Mouse (Mus musculus): ENCODE measurements around the gene Srarp.
A peak's percentile ranks its signal among the peaks of the same experiment; 100 is the strongest.

The Srarp gene

GRCm38 (mm10) chr4:141435974-141436373 lies at the start of gene Srarp:
Srarp (minus strand) TSS chr4:141436105.
- no peak for DNase-seq (ENCODE audit: low read depth, low spot score)

GRCm38 (mm10) chr4:141484071-141484470 lies 48.2 kb upstream of the Srarp start:
- DNase-seq (ENCODE audit: low read depth, low spot score) = no peak

- DNase-seq (ENCODE audit: low read depth, low spot score) = no peak
These were observed 43.5 kb upstream of the Srarp start for GRCm38 (mm10) chr4:141479411-141479810.

GRCm38 (mm10) chr4:141478794-141479193 lies 42.9 kb upstream of the Srarp start:
- no peak for DNase-seq (ENCODE audit: low read depth, low spot score)

- no peak for DNase-seq (ENCODE audit: low read depth, low spot score)
These were observed 42.3 kb upstream of the Srarp start for GRCm38 (mm10) chr4:141478225-141478624.

- DNase-seq (ENCODE audit: low read depth, low spot score) = peak; percentile 76
These were observed 41.8 kb upstream of the Srarp start for GRCm38 (mm10) chr4:141477681-141478102.

GRCm38 (mm10) chr4:141474431-141474830 lies 38.5 kb upstream of the Srarp start:
- DNase-seq (ENCODE audit: low read depth, low spot score) = no peak

- DNase-seq (ENCODE audit: low read depth, low spot score) = no peak
These were observed 36.9 kb upstream of the Srarp start for GRCm38 (mm10) chr4:141472641-141473321.

GRCm38 (mm10) chr4:141471491-141471890 lies 35.6 kb upstream of the Srarp start:
- DNase-seq (ENCODE audit: low read depth, low spot score) = no peak

GRCm38 (mm10) chr4:141469343-141469742 lies 33.4 kb upstream of the Srarp start:
- no peak for DNase-seq (ENCODE audit: low read depth, low spot score)

- no peak for DNase-seq (ENCODE audit: low read depth, low spot score)
These were observed 32.7 kb upstream of the Srarp start for GRCm38 (mm10) chr4:141468576-141468975.

- no peak for DNase-seq (ENCODE audit: low read depth, low spot score)
These were observed 31.6 kb upstream of the Srarp start for GRCm38 (mm10) chr4:141467581-141467927.

- no peak for DNase-seq (ENCODE audit: low read depth, low spot score)
These were observed 31.1 kb upstream of the Srarp start for GRCm38 (mm10) chr4:141466844-141467580.

GRCm38 (mm10) chr4:141466289-141466795 lies 30.4 kb upstream of the Srarp start:
- DNase-seq (ENCODE audit: low read depth, low spot score) = no peak

GRCm38 (mm10) chr4:141465512-141466288 lies 29.8 kb upstream of the Srarp start:
- DNase-seq (ENCODE audit: low read depth, low spot score) = no peak

GRCm38 (mm10) chr4:141464722-141465121 lies 28.8 kb upstream of the Srarp start:
- DNase-seq (ENCODE audit: low read depth, low spot score) = no peak

- no peak for DNase-seq (ENCODE audit: low read depth, low spot score)
These were observed 27.6 kb upstream of the Srarp start for GRCm38 (mm10) chr4:141463472-141463871.

- no peak for DNase-seq (ENCODE audit: low read depth, low spot score)
These were observed 25.7 kb upstream of the Srarp start for GRCm38 (mm10) chr4:141461576-141461975.

GRCm38 (mm10) chr4:141461088-141461487 lies 25.2 kb upstream of the Srarp start:
- no peak for DNase-seq (ENCODE audit: low read depth, low spot score)

GRCm38 (mm10) chr4:141460481-141460880 lies 24.6 kb upstream of the Srarp start:
- DNase-seq (ENCODE audit: low read depth, low spot score) = no peak

- no peak for DNase-seq (ENCODE audit: low read depth, low spot score)
These were observed 23.9 kb upstream of the Srarp start for GRCm38 (mm10) chr4:141459766-141460165.

GRCm38 (mm10) chr4:141458888-141459287 lies 23.0 kb upstream of the Srarp start:
- DNase-seq (ENCODE audit: low read depth, low spot score) = no peak

All from skeletal muscle tissue, adult 2 months (tissue).